Mouse (Mus musculus) small intestine, adult 2 months (tissue): ENCODE results near the gene Prss8.

Source experiments
- CTCF ChIP-seq: fragments of 200-500 bp; IDR thresholded peaks from 2 replicates; pipeline ENCODE4 v1.5.1; 2012; ENCODE audit warnings: low read depth, mild to moderate bottlenecking, control low read depth, inconsistent platforms, low read length, moderate library complexity, mixed read lengths; ENCODE audit not compliant: insufficient replicate concordance, insufficient read length; ENCODE audit errors: extremely low read depth
- POLR2A ChIP-seq: fragments of 200-500 bp; IDR thresholded peaks from 2 replicates; pipeline ENCODE4 v1.6.1; 2012; ENCODE audit warnings: low read depth, mild to moderate bottlenecking, control low read depth, inconsistent platforms, low read length, moderate library complexity

GRCm38 (mm10) chr7:127901772-127902171, 28.1 kb downstream of the Prss8 start:
- TF ChIP-seq CTCF, result no peak
- no peak for TF ChIP-seq POLR2A
